Mouse (Mus musculus): ENCODE measurements around the gene Ovch2. TPM values are rescaled to one million over a fixed set of nuclear protein-coding genes. Genes with fewer than 3 reads are reported as not detected.

The Ovch2 gene
- polyA plus RNA-seq, 1 experiment from 2014 or later, result not detected

GRCm38 (mm10) chr7:107757308-107758151 is 43.5 kb downstream of the Ovch2 start, which contains the start of gene Cyb5r2:
Gene Cyb5r2 (minus strand): TSS chr7:107758032.
- 9% methylated on average over 23 of the region's 23 CpGs for WGBS
- Histone ChIP-seq H3K27ac (no peak within 1 kb of the TSS), H3K27me3 (no peaks in the 10 kb centered on the region), H3K4me3 (peak within 1 kb of the TSS; percentile 21), H3K4me1 (peaks cover 5% of the 10 kb centered on the region), H3K9ac (no peak within 1 kb of the TSS), H3K4me2 (peak within 1 kb of the TSS; percentile 49), H3K9me3 (no peaks in the 10 kb centered on the region), H3K36me3 (no peaks in the 10 kb centered on the region)
- peak; percentile 71; the same call in 1 of the 2 replicates for ATAC-seq (ENCODE audit: borderline replicate concordance, extremely low read depth, low FRiP score, low TSS enrichment)

DNA sequence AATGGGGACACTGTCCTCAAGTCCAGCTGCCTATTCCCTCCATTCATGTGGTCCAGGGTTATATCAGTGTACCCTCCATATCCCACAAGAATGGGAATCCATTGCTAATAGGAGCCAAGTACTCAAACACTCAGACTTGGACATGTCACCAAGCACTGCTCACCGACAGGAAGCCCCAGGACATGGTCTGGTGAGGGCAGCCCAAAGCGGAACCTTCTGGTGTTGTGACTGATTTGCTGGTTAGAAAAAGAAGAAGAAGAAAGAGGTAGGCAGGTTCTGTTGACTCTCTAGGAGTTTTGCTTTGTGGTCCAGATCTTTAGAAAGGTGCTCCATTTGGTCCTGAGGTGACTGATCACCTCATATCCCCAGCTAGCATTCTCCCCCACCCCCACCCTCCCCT is 44.3 kb downstream of the Ovch2 start:
- H3K27ac ChIP-seq, result no peak overlapping the region
- no peak overlapping the region for H3K4me3 ChIP-seq
- ATAC-seq (ENCODE audit: borderline replicate concordance, extremely low read depth, low FRiP score, low TSS enrichment), result no peak
- no peak overlapping the region for H3K9ac ChIP-seq
- H3K36me3 ChIP-seq, result no peaks in the 10 kb centered on the region
- 91% methylated on average over 2 of the region's 2 CpGs for WGBS
- no peaks in the 10 kb centered on the region for H3K27me3 ChIP-seq
- no peaks in the 10 kb centered on the region for H3K9me3 ChIP-seq
- H3K4me2 ChIP-seq, result no peak overlapping the region
- peaks cover 5% of the 10 kb centered on the region for H3K4me1 ChIP-seq

DNA sequence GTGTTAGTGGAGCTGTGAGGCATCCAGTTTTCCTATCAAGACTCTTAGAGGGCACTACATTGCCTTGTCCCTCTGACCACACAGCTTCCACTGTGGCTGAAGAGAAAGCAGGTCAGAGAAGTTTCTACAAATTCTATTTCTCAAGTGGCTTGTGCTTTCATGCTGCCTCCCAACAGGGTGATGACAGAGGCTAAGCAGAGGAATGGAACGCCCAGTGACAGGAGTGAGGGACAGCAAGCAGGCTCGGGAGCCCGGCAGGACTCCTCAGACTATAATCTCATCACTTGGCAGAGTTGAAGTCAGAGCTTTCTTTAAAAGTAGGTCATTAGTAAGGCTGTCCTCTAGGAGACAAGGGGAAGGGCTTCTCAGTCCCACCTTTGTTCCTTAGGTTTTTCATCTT is 45.1 kb downstream of the Ovch2 start:
- peaks cover 5% of the 10 kb centered on the region for H3K4me1 ChIP-seq
- H3K27ac ChIP-seq, result no peak overlapping the region
- H3K9ac ChIP-seq, result no peak overlapping the region
- no peaks in the 10 kb centered on the region for H3K9me3 ChIP-seq
- WGBS, result 65% methylated on average over 3 of the region's 3 CpGs
- no peaks in the 10 kb centered on the region for H3K36me3 ChIP-seq
- H3K4me3 ChIP-seq, result no peak overlapping the region
- no peaks in the 10 kb centered on the region for H3K27me3 ChIP-seq
- ATAC-seq (ENCODE audit: borderline replicate concordance, extremely low read depth, low FRiP score, low TSS enrichment), result no peak
- no peak overlapping the region for H3K4me2 ChIP-seq

DNA sequence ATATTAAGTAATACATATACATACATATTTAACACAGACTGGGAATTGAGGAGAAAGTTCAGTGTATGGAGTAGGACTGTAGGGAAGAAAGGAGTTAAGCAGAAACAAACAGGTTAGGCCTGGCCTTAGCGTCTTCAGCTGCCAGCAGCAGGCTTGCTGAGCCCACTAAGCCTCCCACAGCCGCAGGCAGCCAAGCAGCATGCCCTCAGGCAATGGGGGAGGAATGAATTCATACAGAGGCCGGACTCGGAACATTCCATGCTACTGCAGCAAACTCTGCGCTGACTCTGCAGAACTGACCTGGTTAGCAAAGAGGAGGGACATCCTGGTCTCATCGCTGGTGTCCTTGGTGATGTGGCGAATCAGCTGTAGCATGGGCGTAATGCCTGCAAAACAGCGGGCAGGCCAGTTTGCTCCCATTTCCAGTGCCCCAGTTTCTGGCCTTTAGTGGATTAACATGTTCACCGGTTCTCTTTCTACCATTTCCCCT is 48.9 kb downstream of the Ovch2 start:
- 80% methylated on average over 10 of the region's 10 CpGs for WGBS
- H3K4me3 ChIP-seq, result no peak overlapping the region
- H3K36me3 ChIP-seq, result no peaks in the 10 kb centered on the region
- no peaks in the 10 kb centered on the region for H3K27me3 ChIP-seq
- H3K4me2 ChIP-seq, result no peak overlapping the region
- ATAC-seq (ENCODE audit: borderline replicate concordance, extremely low read depth, low FRiP score, low TSS enrichment), result no peak
- H3K9ac ChIP-seq, result no peak overlapping the region
- H3K4me1 ChIP-seq, result no peaks in the 10 kb centered on the region
- no peak overlapping the region for H3K27ac ChIP-seq
- no peaks in the 10 kb centered on the region for H3K9me3 ChIP-seq

DNA sequence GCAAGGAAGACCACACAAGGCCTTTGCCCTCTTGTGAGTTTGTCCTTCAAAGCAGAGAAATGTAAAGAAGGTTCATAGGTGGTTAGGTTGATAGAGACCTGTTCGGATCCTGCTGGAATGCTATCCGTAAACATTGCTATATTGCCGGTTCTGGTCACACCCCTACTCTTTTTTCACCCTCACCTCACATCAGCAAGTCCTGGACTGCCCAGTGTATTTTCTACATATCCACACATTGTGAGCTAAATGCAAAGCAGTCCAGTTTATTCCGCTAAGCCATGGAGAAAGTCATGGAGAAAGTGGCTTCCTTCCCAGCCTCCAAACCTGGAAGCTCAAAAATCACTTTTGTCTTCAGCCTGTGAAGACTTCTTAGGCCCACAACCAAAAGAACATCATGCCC is 51.3 kb downstream of the Ovch2 start:
- Histone ChIP-seq H3K4me2 (no peak overlapping the region), H3K27me3 (no peaks in the 10 kb centered on the region), H3K27ac (no peak overlapping the region), H3K4me1 (no peaks in the 10 kb centered on the region), H3K4me3 (no peak overlapping the region), H3K36me3 (no peaks in the 10 kb centered on the region), H3K9me3 (no peaks in the 10 kb centered on the region), H3K9ac (no peak overlapping the region)
- ATAC-seq (ENCODE audit: borderline replicate concordance, extremely low read depth, low FRiP score, low TSS enrichment), result no peak
- 78% methylated on average over 4 of the region's 4 CpGs for WGBS

- no peak for ATAC-seq (ENCODE audit: borderline replicate concordance, extremely low read depth, low FRiP score, low TSS enrichment)
- Histone ChIP-seq H3K4me1 (no peaks in the 10 kb centered on the region), H3K4me2 (no peak overlapping the region)
Observed at GRCm38 (mm10) chr7:107749270-107749669, 51.7 kb downstream of the Ovch2 start.

DNA sequence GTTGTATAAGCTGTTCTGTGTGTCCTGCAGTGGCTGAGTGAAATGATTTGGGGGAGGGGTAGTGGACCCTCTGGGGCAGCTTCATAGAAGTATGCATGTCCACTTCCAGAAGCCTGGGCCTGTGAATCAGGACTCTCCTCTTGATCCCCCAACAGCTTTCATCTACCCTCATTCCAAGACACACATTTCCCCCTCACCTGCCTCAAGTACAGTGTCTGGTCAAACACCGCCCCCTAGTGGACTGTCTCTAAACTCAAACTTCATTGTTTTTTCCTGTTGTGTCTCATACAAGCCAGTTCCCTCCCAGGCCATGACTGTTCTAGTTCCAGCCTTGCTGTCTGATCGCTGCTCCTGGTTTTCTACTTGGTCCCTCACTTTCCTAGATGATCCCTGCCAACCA is 53.1 kb downstream of the Ovch2 start:
- ATAC-seq (ENCODE audit: borderline replicate concordance, extremely low read depth, low FRiP score, low TSS enrichment), result no peak
- H3K4me2 ChIP-seq, result no peak overlapping the region
- H3K9ac ChIP-seq, result no peak overlapping the region
- 12% methylated on average over 2 of the region's 2 CpGs for WGBS
- H3K4me1 ChIP-seq, result no peaks in the 10 kb centered on the region
- peaks cover 6% of the 10 kb centered on the region; the same call in 1 of the 2 replicates for H3K36me3 ChIP-seq
- H3K9me3 ChIP-seq, result no peaks in the 10 kb centered on the region
- no peak overlapping the region for H3K4me3 ChIP-seq
- H3K27me3 ChIP-seq, result no peaks in the 10 kb centered on the region
- H3K27ac ChIP-seq, result no peak overlapping the region

More at GRCm38 (mm10) chr7:107749270-107749669, 51.7 kb downstream of the Ovch2 start:
- H3K27me3 ChIP-seq, result no peaks in the 10 kb centered on the region
- no peaks in the 10 kb centered on the region for H3K36me3 ChIP-seq
- H3K9ac ChIP-seq, result no peak overlapping the region
- no peaks in the 10 kb centered on the region for H3K9me3 ChIP-seq
- WGBS, result 3% methylated on average over 3 of the region's 3 CpGs
- no peak overlapping the region for H3K4me3 ChIP-seq
- H3K27ac ChIP-seq, result no peak overlapping the region

- H3K36me3 ChIP-seq, result peaks cover 8% of the 10 kb centered on the region; the same call in 1 of the 2 replicates
- H3K9ac ChIP-seq, result no peak overlapping the region
- H3K27ac ChIP-seq, result no peak overlapping the region
- WGBS, result 80% methylated on average over 9 of the region's 9 CpGs
- no peaks in the 10 kb centered on the region for H3K27me3 ChIP-seq
- ATAC-seq (ENCODE audit: borderline replicate concordance, extremely low read depth, low FRiP score, low TSS enrichment), result no peak
- H3K9me3 ChIP-seq, result no peaks in the 10 kb centered on the region
- H3K4me1 ChIP-seq, result no peaks in the 10 kb centered on the region
- no peak overlapping the region for H3K4me2 ChIP-seq
- H3K4me3 ChIP-seq, result no peak overlapping the region
Observed at GRCm38 (mm10) chr7:107747476-107747875, 53.5 kb downstream of the Ovch2 start.

GRCm38 (mm10) chr7:107746036-107746435 is 55.0 kb downstream of the Ovch2 start:
- Histone ChIP-seq H3K36me3 (peaks cover 8% of the 10 kb centered on the region; the same call in 1 of the 2 replicates), H3K9me3 (no peaks in the 10 kb centered on the region), H3K4me3 (no peak overlapping the region), H3K4me2 (no peak overlapping the region), H3K27ac (no peak overlapping the region), H3K27me3 (no peaks in the 10 kb centered on the region), H3K4me1 (no peaks in the 10 kb centered on the region), H3K9ac (no peak overlapping the region)
- 86% methylated on average over 8 of the region's 8 CpGs for WGBS
- no peak for ATAC-seq (ENCODE audit: borderline replicate concordance, extremely low read depth, low FRiP score, low TSS enrichment)

GRCm38 (mm10) chr7:107745111-107745510 is 55.9 kb downstream of the Ovch2 start:
- H3K9me3 ChIP-seq, result no peaks in the 10 kb centered on the region
- H3K4me1 ChIP-seq, result no peaks in the 10 kb centered on the region
- no peaks in the 10 kb centered on the region for H3K27me3 ChIP-seq
- H3K36me3 ChIP-seq, result peaks cover 8% of the 10 kb centered on the region; the same call in 1 of the 2 replicates
- no peak overlapping the region for H3K4me3 ChIP-seq
- no peak for ATAC-seq (ENCODE audit: borderline replicate concordance, extremely low read depth, low FRiP score, low TSS enrichment)
- 73% methylated on average over 2 of the region's 2 CpGs for WGBS
- no peak overlapping the region for H3K27ac ChIP-seq
- H3K9ac ChIP-seq, result no peak overlapping the region
- no peak overlapping the region for H3K4me2 ChIP-seq

GRCm38 (mm10) chr7:107744454-107744853 is 56.6 kb downstream of the Ovch2 start:
- no peaks in the 10 kb centered on the region for H3K27me3 ChIP-seq
- no peak overlapping the region for H3K27ac ChIP-seq
- WGBS, result 79% methylated on average over 4 of the region's 4 CpGs
- no peak overlapping the region for H3K4me2 ChIP-seq
- H3K36me3 ChIP-seq, result peaks cover 8% of the 10 kb centered on the region; the same call in 1 of the 2 replicates
- no peaks in the 10 kb centered on the region for H3K9me3 ChIP-seq
- H3K9ac ChIP-seq, result no peak overlapping the region
- no peaks in the 10 kb centered on the region for H3K4me1 ChIP-seq
- ATAC-seq (ENCODE audit: borderline replicate concordance, extremely low read depth, low FRiP score, low TSS enrichment), result no peak
- H3K4me3 ChIP-seq, result no peak overlapping the region

DNA sequence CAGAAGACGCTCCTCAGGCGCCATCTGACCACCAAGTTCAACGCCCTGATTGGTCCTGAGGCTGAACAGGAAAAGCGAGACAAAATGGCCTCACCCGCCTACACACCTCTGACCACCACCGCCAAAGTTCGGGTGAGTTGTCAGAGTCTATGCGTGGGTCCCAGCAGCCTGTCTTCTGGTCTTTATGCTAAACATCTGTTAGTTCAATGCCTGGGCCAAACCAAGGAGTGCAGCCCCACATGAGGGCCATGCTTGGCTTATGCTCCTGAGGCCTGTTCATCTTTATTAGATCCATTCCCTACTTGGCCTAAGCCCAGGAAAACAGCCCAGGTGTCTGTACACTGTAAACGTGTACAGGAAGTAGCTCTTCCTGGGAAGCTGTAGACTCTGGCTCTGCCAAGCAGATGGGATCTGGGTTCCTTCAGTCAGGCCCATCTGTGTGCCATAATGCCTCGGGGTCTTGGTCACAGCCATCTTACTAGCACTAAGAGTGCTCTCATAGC is 58.0 kb downstream of the Ovch2 start:
- Histone ChIP-seq H3K4me2 (no peak overlapping the region), H3K4me3 (no peak overlapping the region), H3K9me3 (no peaks in the 10 kb centered on the region), H3K27me3 (no peaks in the 10 kb centered on the region), H3K27ac (no peak overlapping the region), H3K9ac (no peak overlapping the region), H3K36me3 (peaks cover 8% of the 10 kb centered on the region; the same call in 1 of the 2 replicates), H3K4me1 (no peaks in the 10 kb centered on the region)
- ATAC-seq (ENCODE audit: borderline replicate concordance, extremely low read depth, low FRiP score, low TSS enrichment), result no peak
- 87% methylated on average over 10 of the region's 10 CpGs for WGBS

Data from lung, embryonic 15.5 days (tissue).